Mouse (Mus musculus) v-Abl transformed pro-B cells (cell line): ENCODE measurements around the gene Sec14l1.

Source experiments
- in situ Hi-C, 2 experiments: fragments of 400-800 bp; cut with MboI; formaldehyde crosslinking; loops; one replicate each; pipeline ENCODE4 v1.15.1; 2025; ENCODE audit not compliant: unreplicated experiment in 2 of 2

Gene Sec14l1

GRCm38 (mm10) chr11:117199282-117200175, 84.6 kb downstream of the Sec14l1 start, which contains the start of gene Sept9:
Gene Sept9, plus strand, starts transcription at chr11:117199661.
- in situ Hi-C loops = loop anchor here (10.0 to 25.0 kb wide), 5 partner anchors 312 to 1738 kb away; no protein-coding TSS in a partner anchor

- in situ Hi-C loops = loop anchor here (25.0 kb wide), 2 partner anchors 410 to 860 kb away; no protein-coding TSS in a partner anchor
Observed at GRCm38 (mm10) chr11:117201846-117202245, 86.9 kb downstream of the Sec14l1 start.

GRCm38 (mm10) chr11:117204606-117205005, 89.6 kb downstream of the Sec14l1 start:
- in situ Hi-C loops = loop anchor here (25.0 kb wide), 2 partner anchors 408 to 858 kb away; no protein-coding TSS in a partner anchor

GRCm38 (mm10) chr11:117205042-117205441, 90.1 kb downstream of the Sec14l1 start:
- in situ Hi-C loops = loop anchor here (25.0 kb wide), 2 partner anchors 407 to 857 kb away; no protein-coding TSS in a partner anchor

- in situ Hi-C loops = loop anchor here (25.0 kb wide), 2 partner anchors 407 to 857 kb away; no protein-coding TSS in a partner anchor
Observed at GRCm38 (mm10) chr11:117205447-117205846, 90.5 kb downstream of the Sec14l1 start.

GRCm38 (mm10) chr11:117207436-117207835, 92.5 kb downstream of the Sec14l1 start:
- in situ Hi-C loops = loop anchor here (25.0 kb wide), 2 partner anchors 405 to 855 kb away; no protein-coding TSS in a partner anchor

GRCm38 (mm10) chr11:117208151-117208673, 93.2 kb downstream of the Sec14l1 start:
- in situ Hi-C loops = loop anchor here (25.0 kb wide), 2 partner anchors 404 to 854 kb away; no protein-coding TSS in a partner anchor
